Mouse (Mus musculus) thymus, adult 2 months (tissue): ENCODE measurements around the gene Rln3. TPM values are rescaled to one million over a fixed set of nuclear protein-coding genes. Genes with fewer than 3 reads are reported as not detected.
A peak's percentile ranks its signal among the peaks of the same experiment; 100 is the strongest.

ENCODE experiments used
- DNase-seq: peaks from one replicate; pipeline ENCODE4 v3.0.0; 2021
- H3K27ac ChIP-seq: fragments of 200-500 bp; 2 replicates; pipeline ENCODE4 v1.5.1; 2012; ENCODE audit warnings: low read length, control low read depth; ENCODE audit not compliant: control insufficient read depth, insufficient read depth
- H3K27me3 ChIP-seq: fragments of 200-500 bp; 2 replicates; pipeline ENCODE4 v1.6.1; 2012; ENCODE audit warnings: mild to moderate bottlenecking, low read length, moderate library complexity, mixed read lengths; ENCODE audit not compliant: control insufficient read depth, insufficient read depth
- H3K36me3 ChIP-seq: fragments of 200-500 bp; 2 replicates; pipeline ENCODE4 v1.6.1; 2012; ENCODE audit warnings: mild to moderate bottlenecking, low read length, moderate library complexity; ENCODE audit not compliant: control insufficient read depth, insufficient read depth
- H3K4me1 ChIP-seq: fragments of 200-500 bp; replicated peaks from 2 replicates; pipeline ENCODE4 v1.6.1; 2012; ENCODE audit warnings: low read length; ENCODE audit not compliant: control insufficient read depth, insufficient read depth
- H3K4me3 ChIP-seq: fragments of 200-500 bp; 2 replicates; pipeline ENCODE4 v1.5.1; 2012; ENCODE audit warnings: mild to moderate bottlenecking, low read length, control low read depth, moderate library complexity; ENCODE audit not compliant: control insufficient read depth, insufficient read depth
- CTCF ChIP-seq: fragments of 200-500 bp; IDR thresholded peaks from 2 replicates; pipeline ENCODE4 v1.5.1; 2012; ENCODE audit warnings: mild to moderate bottlenecking, control low read depth, low read length, moderate library complexity, borderline replicate concordance; ENCODE audit not compliant: control insufficient read depth, poor library complexity, insufficient read depth; ENCODE audit errors: extremely low read depth
- POLR2A ChIP-seq: fragments of 200-500 bp; IDR thresholded peaks from 2 replicates; pipeline ENCODE4 v1.6.1; 2012; ENCODE audit warnings: mild to moderate bottlenecking, low read length, control low read depth, moderate library complexity; ENCODE audit not compliant: control insufficient read depth, poor library complexity, insufficient read depth; ENCODE audit errors: extremely low read depth
- WGBS: fragments of 180-500 bp; shearing (Covaris S2); methylation state at CpG from one replicate; pipeline ENCODE4 v1.1.7; 2018; 5-methylcytosine and 5-hydroxymethylcytosine counted together
- polyA plus RNA-seq: library from polyadenylated mRNA; depleted of rRNA; stranded (reverse); fragments of >200 nt; gene quantifications from 2 replicates; pipeline ENCODE4 v1.2.3, GENCODE M21; 2012

The Rln3 gene
- polyA plus RNA-seq, 1 experiment: 9.1 TPM

- H3K4me3 ChIP-seq: no peak overlapping the region
- H3K27ac ChIP-seq: no peak overlapping the region
- no peaks in the 10 kb centered on the region for H3K27me3 ChIP-seq
- peak; percentile 81 for DNase-seq
- peaks cover 24% of the 10 kb centered on the region for H3K36me3 ChIP-seq
- peaks cover 25% of the 10 kb centered on the region for H3K4me1 ChIP-seq
- 27% methylated on average over 5 of the region's 5 CpGs for WGBS
- TF ChIP-seq CTCF (peak; percentile 67; the same call in 1 of the 2 replicates), POLR2A (0 out of 2 replicates have a peak, but pooled peaks have one; percentile 29)
Observed at GRCm38 (mm10) chr8:84039050-84039449, 5.8 kb downstream of the Rln3 start.

GRCm38 (mm10) chr8:84038015-84038414 lies 6.8 kb downstream of the Rln3 start:
- Histone ChIP-seq H3K27me3 (no peaks in the 10 kb centered on the region), H3K36me3 (peaks cover 34% of the 10 kb centered on the region), H3K4me3 (no peak overlapping the region), H3K27ac (no peak overlapping the region), H3K4me1 (peaks cover 22% of the 10 kb centered on the region)
- TF ChIP-seq CTCF (no peak), POLR2A (no peak)
- no peak for DNase-seq
- WGBS: 96% methylated on average over 5 of the region's 5 CpGs

GRCm38 (mm10) chr8:84032777-84033176 lies 12.0 kb downstream of the Rln3 start:
- peaks cover 29% of the 10 kb centered on the region for H3K36me3 ChIP-seq
- no peak overlapping the region for H3K4me3 ChIP-seq
- WGBS: 92% methylated on average over 4 of the region's 4 CpGs

GRCm38 (mm10) chr8:84029272-84029671 lies 15.5 kb downstream of the Rln3 start:
- DNase-seq: no peak
- Histone ChIP-seq H3K4me3 (no peak overlapping the region), H3K27ac (no peak overlapping the region), H3K4me1 (peaks cover 12% of the 10 kb centered on the region; the same call in 1 of the 2 replicates), H3K27me3 (no peaks in the 10 kb centered on the region; the same call in 1 of the 2 replicates), H3K36me3 (peaks cover 17% of the 10 kb centered on the region)
- 92% methylated on average over 5 of the region's 5 CpGs for WGBS
- TF ChIP-seq POLR2A (no peak), CTCF (no peak)

More at GRCm38 (mm10) chr8:84032777-84033176, 12.0 kb downstream of the Rln3 start:
- no peak overlapping the region for H3K27ac ChIP-seq
- H3K27me3 ChIP-seq: no peaks in the 10 kb centered on the region; the same call in 1 of the 2 replicates
- no peak for DNase-seq
- TF ChIP-seq CTCF (no peak), POLR2A (no peak)
- no peaks in the 10 kb centered on the region for H3K4me1 ChIP-seq

- TF ChIP-seq CTCF: no peak
- TF ChIP-seq POLR2A: no peak
- Histone ChIP-seq H3K27me3 (no peaks in the 10 kb centered on the region; the same call in 1 of the 2 replicates), H3K36me3 (no peaks in the 10 kb centered on the region; the same call in 1 of the 2 replicates), H3K4me3 (no peak overlapping the region), H3K4me1 (peaks cover 12% of the 10 kb centered on the region; the same call in 1 of the 2 replicates), H3K27ac (no peak overlapping the region)
- 5% methylated on average over 10 of the region's 10 CpGs for WGBS
- DNase-seq: no peak
Observed at GRCm38 (mm10) chr8:84027449-84027848, 17.4 kb downstream of the Rln3 start.

GRCm38 (mm10) chr8:84025863-84026262 lies 18.9 kb downstream of the Rln3 start:
- 2% methylated on average over 41 of the region's 41 CpGs for WGBS
- TF ChIP-seq CTCF: no peak
- no peak for TF ChIP-seq POLR2A
- no peak overlapping the region for H3K27ac ChIP-seq
- H3K36me3 ChIP-seq: no peaks in the 10 kb centered on the region; the same call in 1 of the 2 replicates
- DNase-seq: peak; percentile 78
- no peaks in the 10 kb centered on the region; the same call in 1 of the 2 replicates for H3K27me3 ChIP-seq
- peaks cover 12% of the 10 kb centered on the region; the same call in 1 of the 2 replicates for H3K4me1 ChIP-seq
- H3K4me3 ChIP-seq: peak overlapping the region; percentile 10; the same call in 1 of the 2 replicates
